ENCODE assay signal across 14 mouse cellular contexts in the genomic region with DNA sequence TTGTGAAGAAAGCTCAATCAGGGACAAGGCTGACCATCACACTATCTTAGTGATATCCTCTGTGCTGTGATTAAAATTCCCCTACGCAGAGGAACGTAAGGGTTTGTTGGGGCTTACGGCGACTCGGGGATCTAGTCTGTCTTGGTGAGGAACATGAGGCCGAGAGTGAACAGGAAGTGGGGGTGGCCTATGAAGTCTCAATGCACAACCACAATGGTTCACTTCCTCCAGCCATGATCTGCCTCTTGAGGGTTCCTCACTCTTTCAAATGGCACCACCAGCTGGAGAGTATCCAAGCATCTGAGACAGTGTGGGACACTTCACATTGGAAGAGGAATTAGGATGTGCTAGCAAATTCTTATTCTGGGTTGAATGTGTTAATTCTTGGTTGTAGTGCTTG.
"Had no signal": no experiment of that assay in that cellular context is flagged by ENCODE, and none has a peak within 500 bp of the region (broad histone marks: within the 10 kb centered on the region; RNA-seq: fewer than 3 reads in every experiment).

No protein-coding gene starts in this region.

- H3K36me3 ChIP-seq: midbrain, embryonic 15.5 days; neural tube, embryonic 12.5 days; stomach, embryonic 15.5 days had no signal

- H3K4me1 ChIP-seq: stomach, embryonic 15.5 days had no signal

- H3K27ac ChIP-seq: liver, embryonic 14.5 days; midbrain, embryonic 13.5 days; midbrain, embryonic 15.5 days; neural tube, embryonic 12.5 days; stomach, embryonic 15.5 days; stomach, postnatal 0 days had no signal

- H3K9ac ChIP-seq: liver, embryonic 14.5 days; lung, embryonic 14.5 days; midbrain, embryonic 13.5 days; midbrain, embryonic 15.5 days; neural tube, embryonic 12.5 days; stomach, embryonic 15.5 days had no signal

- H3K4me2 ChIP-seq: lung, embryonic 14.5 days; midbrain, embryonic 11.5 days; midbrain, embryonic 13.5 days; midbrain, embryonic 15.5 days; neural tube, embryonic 12.5 days; stomach, embryonic 15.5 days had no signal

- DNase-seq: lung, adult 18-20 months; lung, embryonic 14.5 days; lung, postnatal 10 days; lung, postnatal 4 days; right cerebral cortex, postnatal 14 days; thymus, postnatal 25 days; thymus, postnatal 4 days had no signal

- H3K9me3 ChIP-seq: midbrain, embryonic 13.5 days; midbrain, embryonic 15.5 days; neural tube, embryonic 12.5 days; stomach, embryonic 15.5 days had no signal

- H3K4me3 ChIP-seq: midbrain, embryonic 13.5 days; midbrain, embryonic 15.5 days; neural tube, embryonic 12.5 days; stomach, embryonic 15.5 days had no signal

- H3K27me3 ChIP-seq: midbrain, embryonic 13.5 days; midbrain, embryonic 15.5 days; neural tube, embryonic 12.5 days; stomach, embryonic 15.5 days had no signal

- ATAC-seq: midbrain, embryonic 13.5 days; midbrain, embryonic 15.5 days had no signal
